Mouse (Mus musculus): ENCODE data around the gene Fam53a.

Gene Fam53a

DNA sequence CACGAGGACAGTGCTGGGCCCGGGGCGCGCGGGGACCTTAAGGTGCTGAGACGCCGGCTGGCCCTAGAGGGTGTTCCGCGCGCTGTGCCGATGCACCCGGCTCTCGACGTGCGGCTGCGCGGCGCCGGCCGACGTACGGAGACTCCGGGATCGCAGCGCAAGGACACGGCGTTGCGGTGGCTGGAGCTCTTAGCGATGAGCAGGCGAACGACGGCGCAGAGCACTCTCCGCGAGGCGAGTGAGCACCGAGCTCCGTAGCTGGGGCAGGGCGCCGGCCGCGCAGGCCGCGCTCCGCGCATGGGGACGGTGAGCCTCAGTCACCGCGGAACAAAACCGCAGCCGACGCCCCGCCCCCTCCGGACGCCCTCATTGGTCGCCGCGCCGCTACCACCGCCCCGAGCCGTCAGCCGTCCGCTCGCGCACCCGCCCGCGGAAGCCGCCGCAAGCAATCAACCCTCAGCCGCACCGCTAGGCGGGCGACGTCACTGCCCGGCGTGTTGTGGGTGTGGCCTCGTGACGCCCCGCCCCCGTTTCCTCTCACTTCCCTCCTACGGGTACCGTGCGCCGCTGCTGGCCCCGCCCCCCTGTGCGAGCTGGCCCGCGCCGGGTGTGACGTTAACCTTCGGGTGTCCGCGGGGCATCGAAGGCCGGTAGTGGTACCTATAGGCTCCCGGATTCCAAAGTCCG, at the start of gene Fam53a, which contains the start of gene Gm9903:
Fam53a (minus strand) TSS at position 335 of the 687 bp plus-strand sequence.
Gm9903 (plus strand) TSS at position 625 of the 687 bp plus-strand sequence.
- peak; percentile 95 for ATAC-seq (ENCODE audit: insufficient number of reproducible peaks, low FRiP score, low TSS enrichment)

DNA sequence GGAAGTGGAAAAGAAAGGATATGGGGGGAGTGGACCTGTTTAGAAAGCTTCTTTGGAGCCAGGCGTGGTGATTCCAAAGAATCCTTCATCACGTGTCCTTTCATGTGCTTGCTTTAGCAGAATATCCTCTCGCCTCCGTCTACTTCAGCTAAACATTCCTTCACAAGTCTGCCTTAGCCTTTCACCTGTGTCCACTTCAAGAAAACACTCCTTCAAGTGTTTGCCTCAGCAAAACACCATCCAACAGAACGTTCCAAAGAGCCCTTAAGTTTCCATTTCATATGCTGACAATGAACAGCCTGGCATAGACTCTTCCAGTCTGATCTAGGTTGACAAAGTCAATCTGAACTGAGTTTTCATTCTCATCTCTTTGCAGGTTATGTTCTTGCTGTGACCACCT, 48.8 kb upstream of the Fam53a start:
- no peak for ATAC-seq (ENCODE audit: insufficient number of reproducible peaks, low FRiP score, low TSS enrichment)

DNA sequence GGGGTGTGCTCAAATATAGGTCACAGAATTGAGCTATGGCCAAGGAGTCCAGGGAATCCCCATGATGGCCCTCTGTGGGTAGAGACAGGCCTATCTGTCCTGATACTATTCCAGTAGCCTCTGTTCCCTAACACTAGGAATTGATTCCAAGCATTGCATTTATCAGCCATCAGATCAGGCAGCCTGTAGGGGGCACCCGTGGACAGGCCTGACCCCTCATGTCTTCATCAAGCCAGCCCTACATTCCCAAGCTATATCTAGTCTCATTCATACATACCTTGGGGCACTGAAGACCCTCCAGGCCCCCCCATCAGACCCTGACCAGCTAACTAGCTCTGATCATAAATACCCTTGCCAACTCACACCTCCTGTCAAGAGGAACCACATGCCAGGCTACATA, 46.5 kb upstream of the Fam53a start:
- ATAC-seq (ENCODE audit: insufficient number of reproducible peaks, low FRiP score, low TSS enrichment): no peak

- ATAC-seq (ENCODE audit: insufficient number of reproducible peaks, low FRiP score, low TSS enrichment): no peak
Measured at GRCm38 (mm10) chr5:33674439-33674838, 45.0 kb upstream of the Fam53a start.

DNA sequence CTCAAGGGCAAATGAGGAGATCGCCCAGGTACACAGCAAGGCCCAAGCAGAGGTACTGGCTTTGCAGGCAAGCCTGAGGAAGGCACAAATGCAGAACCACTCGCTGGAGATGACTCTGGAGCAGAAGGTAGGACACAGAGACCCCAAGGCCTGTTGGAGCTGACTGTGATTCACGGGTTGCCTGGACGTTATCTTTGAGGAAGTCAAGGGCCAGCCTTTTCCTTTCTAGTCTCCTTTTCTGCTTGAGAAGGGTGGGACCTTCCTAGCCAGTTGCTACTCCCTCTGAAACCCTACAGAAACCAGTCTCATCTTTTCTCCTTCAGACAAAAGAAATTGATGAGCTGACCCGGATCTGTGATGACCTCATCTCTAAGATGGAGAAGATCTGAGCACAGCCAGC, 42.2 kb upstream of the Fam53a start:
- ATAC-seq (ENCODE audit: insufficient number of reproducible peaks, low FRiP score, low TSS enrichment): no peak

GRCm38 (mm10) chr5:33668223-33668622, 38.8 kb upstream of the Fam53a start:
- no peak for ATAC-seq (ENCODE audit: insufficient number of reproducible peaks, low FRiP score, low TSS enrichment)

DNA sequence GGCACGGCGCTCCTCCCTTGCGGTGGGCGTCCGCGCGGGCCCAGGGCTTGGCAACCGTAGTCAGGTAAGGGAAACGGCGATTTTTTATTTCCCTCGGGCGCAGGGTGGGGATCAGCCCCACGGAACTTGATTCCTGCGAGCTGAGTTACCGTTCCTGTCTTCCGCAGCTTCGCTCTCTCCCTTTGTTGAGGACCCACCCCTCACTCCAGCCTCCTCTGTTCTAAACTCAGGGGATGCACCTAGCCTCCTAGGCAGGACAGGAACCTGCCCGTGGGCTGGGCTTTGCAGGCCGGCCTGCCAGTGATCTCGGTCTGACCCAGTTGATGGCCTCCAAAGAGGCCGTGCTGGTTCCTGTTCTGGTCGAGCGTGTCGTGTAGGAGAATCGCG, 29.2 kb upstream of the Fam53a start:
- no peak for ATAC-seq (ENCODE audit: insufficient number of reproducible peaks, low FRiP score, low TSS enrichment)

GRCm38 (mm10) chr5:33657787-33658663, 28.6 kb upstream of the Fam53a start, which contains the start of the genes Tacc3 and Tmem129:
TSS of gene Tacc3 (plus strand) at chr5:33658128.
TSS of gene Tmem129 (minus strand) at chr5:33658416.
- ATAC-seq (ENCODE audit: insufficient number of reproducible peaks, low FRiP score, low TSS enrichment): peak; percentile 93

GRCm38 (mm10) chr5:33657251-33657786, 27.9 kb upstream of the Fam53a start:
- ATAC-seq (ENCODE audit: insufficient number of reproducible peaks, low FRiP score, low TSS enrichment): peak; percentile 42

- no peak for ATAC-seq (ENCODE audit: insufficient number of reproducible peaks, low FRiP score, low TSS enrichment)
Measured at GRCm38 (mm10) chr5:33656739-33657138, 27.3 kb upstream of the Fam53a start.

GRCm38 (mm10) chr5:33655251-33655840, 25.9 kb upstream of the Fam53a start:
- no peak for ATAC-seq (ENCODE audit: insufficient number of reproducible peaks, low FRiP score, low TSS enrichment)

DNA sequence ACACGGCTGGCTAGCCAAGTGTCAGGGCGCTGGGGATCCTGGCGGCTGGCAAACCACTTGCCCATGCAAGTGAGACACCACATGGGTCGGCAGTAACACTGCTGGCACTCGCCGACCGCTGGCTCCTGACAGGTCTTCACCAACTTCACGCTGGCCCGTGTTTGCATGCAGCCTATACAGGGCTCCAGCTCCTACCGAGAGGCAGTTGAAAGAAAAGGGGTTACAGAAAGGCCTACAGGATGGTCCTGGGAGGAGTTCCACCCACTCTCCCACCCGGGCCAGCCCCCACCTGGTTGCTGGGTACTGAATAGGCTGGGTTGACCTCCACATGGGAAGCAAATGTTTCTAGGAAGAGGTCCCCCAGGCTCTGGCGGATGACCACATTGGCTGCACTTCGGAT, 25.0 kb upstream of the Fam53a start:
- no peak for ATAC-seq (ENCODE audit: insufficient number of reproducible peaks, low FRiP score, low TSS enrichment)

DNA sequence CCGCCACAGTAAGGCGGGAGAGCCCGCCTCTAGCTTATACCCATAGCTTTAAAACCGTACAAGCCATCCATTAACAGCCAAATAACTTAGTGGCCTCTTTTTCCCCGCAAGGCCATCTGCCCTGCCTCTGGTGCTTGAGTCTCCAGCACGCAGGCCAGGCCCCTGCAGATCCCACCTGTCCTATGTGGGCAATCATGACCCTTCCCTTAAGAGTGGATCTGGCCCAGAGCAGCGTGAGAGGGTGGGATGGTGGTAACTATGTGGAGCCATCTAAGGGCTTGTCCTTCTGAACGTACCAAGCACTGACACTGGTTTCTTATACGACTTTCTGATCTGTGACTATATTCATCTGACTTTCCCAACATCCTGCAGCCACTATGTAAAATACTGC, 23.3 kb upstream of the Fam53a start:
- no peak; the same call in 1 of the 2 replicates for ATAC-seq (ENCODE audit: insufficient number of reproducible peaks, low FRiP score, low TSS enrichment)

- ATAC-seq (ENCODE audit: insufficient number of reproducible peaks, low FRiP score, low TSS enrichment): peak; percentile 91
Measured at GRCm38 (mm10) chr5:33651921-33652782, 22.7 kb upstream of the Fam53a start, which contains the start of gene Slbp. TSS of gene Slbp (minus strand) at chr5:33652574.

DNA sequence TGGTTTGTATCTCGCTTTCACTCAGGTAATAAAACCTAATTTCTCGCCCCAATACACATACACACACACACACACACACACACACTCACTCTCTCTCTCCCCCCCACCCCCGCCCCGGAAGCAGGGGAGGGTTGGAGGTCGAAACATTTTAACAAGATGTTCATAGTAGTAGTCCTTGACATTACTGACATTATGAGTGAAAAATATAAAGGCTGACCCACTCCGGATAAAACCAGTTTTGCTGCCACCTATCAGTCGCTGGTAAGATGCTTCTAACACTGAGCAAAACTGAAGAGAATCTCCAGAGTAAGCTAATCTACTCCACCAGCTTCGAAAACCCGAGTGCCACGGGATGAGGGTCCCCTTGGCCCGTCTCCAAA, 22.1 kb upstream of the Fam53a start:
- ATAC-seq (ENCODE audit: insufficient number of reproducible peaks, low FRiP score, low TSS enrichment): 0 out of 2 replicates have a peak, but pooled peaks have one; percentile 0

DNA sequence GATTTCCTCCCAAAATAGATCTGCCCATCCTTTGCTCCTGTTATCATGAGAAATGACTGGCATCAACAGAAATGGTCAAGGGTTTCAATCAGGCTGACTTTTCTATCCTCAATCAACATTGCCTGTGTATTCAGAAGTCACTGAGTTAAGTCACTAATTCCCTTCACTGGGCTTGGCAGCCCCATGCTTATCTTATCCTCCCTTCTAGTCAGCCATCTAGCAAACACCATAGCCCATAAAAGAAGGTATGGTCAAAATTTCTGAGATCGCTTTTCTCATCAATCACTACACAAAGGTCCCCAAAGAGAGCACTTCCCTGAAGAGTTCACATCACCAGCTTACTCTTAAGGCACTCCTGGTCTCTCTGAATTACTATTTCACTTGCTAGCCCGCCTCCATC, 21.6 kb upstream of the Fam53a start:
- ATAC-seq (ENCODE audit: insufficient number of reproducible peaks, low FRiP score, low TSS enrichment): no peak

- ATAC-seq (ENCODE audit: insufficient number of reproducible peaks, low FRiP score, low TSS enrichment): no peak
Measured at GRCm38 (mm10) chr5:33640652-33641051, 11.2 kb upstream of the Fam53a start.

GRCm38 (mm10) chr5:33638826-33639225, 9.4 kb upstream of the Fam53a start:
- no peak for ATAC-seq (ENCODE audit: insufficient number of reproducible peaks, low FRiP score, low TSS enrichment)

- ATAC-seq (ENCODE audit: insufficient number of reproducible peaks, low FRiP score, low TSS enrichment): no peak
Measured at GRCm38 (mm10) chr5:33637606-33638350, 8.3 kb upstream of the Fam53a start.

Measured in cerebellum, adult (tissue).